Mouse (Mus musculus) liver, postnatal 0 days (tissue): ENCODE data around the gene Mx1. TPM values are rescaled to one million over a fixed set of nuclear protein-coding genes. Genes with fewer than 3 reads are reported as not detected.

Source experiments
- ATAC-seq: fragments of 200-750 bp; cut with Nextera tagmentation; 2 replicates; pipeline ENCODE4 v1.8.0; 2017; ENCODE audit warnings: mild to moderate bottlenecking, moderate library complexity
- DNase-seq: peaks from one replicate; pipeline ENCODE4 v3.0.0-alpha.2; 2016
- H3K27ac ChIP-seq: fragments of 300-500 bp; sonication (generic); 2 replicates; pipeline ENCODE4 v1.5.1; 2014; ENCODE audit warnings: antibody characterized with exemption, moderate library complexity, mild to moderate bottlenecking, low read depth
- H3K27me3 ChIP-seq: fragments of 300-500 bp; sonication (generic); 2 replicates; pipeline ENCODE4 v1.6.1; 2014; ENCODE audit warnings: low read length, control low read depth, mixed read lengths; ENCODE audit not compliant: insufficient read depth
- H3K36me3 ChIP-seq: fragments of 300-500 bp; sonication (generic); replicated peaks from 2 replicates; pipeline ENCODE4 v1.6.1; 2014; ENCODE audit warnings: mild to moderate bottlenecking, control low read depth, low read length, moderate library complexity, mixed read lengths; ENCODE audit not compliant: insufficient read depth
- H3K4me1 ChIP-seq: fragments of 300-500 bp; sonication (generic); 2 replicates; pipeline ENCODE4 v1.6.1; 2014; ENCODE audit warnings: antibody characterized with exemption, mild to moderate bottlenecking, control low read depth; ENCODE audit not compliant: insufficient read depth
- H3K4me2 ChIP-seq: fragments of 300-500 bp; sonication (generic); 2 replicates; pipeline ENCODE4 v1.6.1; 2014; ENCODE audit warnings: low read depth, mild to moderate bottlenecking, low read length, moderate library complexity, mixed read lengths
- H3K4me3 ChIP-seq: fragments of 300-500 bp; sonication (generic); 2 replicates; pipeline ENCODE4 v1.5.1; 2014; ENCODE audit warnings: low read depth, low read length
- H3K9ac ChIP-seq: fragments of 300-500 bp; sonication (generic); replicated peaks from 2 replicates; pipeline ENCODE4 v1.6.1; 2014; ENCODE audit warnings: mild to moderate bottlenecking, moderate library complexity
- H3K9me3 ChIP-seq: fragments of 300-500 bp; sonication (generic); 2 replicates; pipeline ENCODE4 v1.6.1; 2016; ENCODE audit warnings: mild to moderate bottlenecking, control low read depth, low read length, mixed read lengths
- CTCF ChIP-seq: sonication (generic); IDR thresholded peaks from 2 replicates; pipeline ENCODE4 v1.5.1; 2016; ENCODE audit warnings: antibody characterized with exemption, low read depth
- EP300 ChIP-seq: IDR thresholded peaks from 2 replicates; pipeline ENCODE4 v1.6.1; 2016; ENCODE audit warnings: antibody characterized with exemption, low read depth, mild to moderate bottlenecking
- WGBS: fragments of 180-500 bp; shearing (Covaris S2); extraction: QIAGEN DNeasy Blood & Tissue Kit; methylation state at CpG from one replicate; pipeline ENCODE4 v1.1.7; 2014; ENCODE audit not compliant: insufficient replicate concordance; 5-methylcytosine and 5-hydroxymethylcytosine counted together
- polyA plus RNA-seq: library from polyadenylated mRNA; unstranded; fragments of >200 nt; fragmentation: Nextera tagmentation; extraction: Ambion mirVana; gene quantifications from 2 replicates; pipeline ENCODE4 v1.2.1, GENCODE M21; 2015

Gene Mx1
- polyA plus RNA-seq, 1 experiment from 2014 or later, result 1.0 TPM

DNA sequence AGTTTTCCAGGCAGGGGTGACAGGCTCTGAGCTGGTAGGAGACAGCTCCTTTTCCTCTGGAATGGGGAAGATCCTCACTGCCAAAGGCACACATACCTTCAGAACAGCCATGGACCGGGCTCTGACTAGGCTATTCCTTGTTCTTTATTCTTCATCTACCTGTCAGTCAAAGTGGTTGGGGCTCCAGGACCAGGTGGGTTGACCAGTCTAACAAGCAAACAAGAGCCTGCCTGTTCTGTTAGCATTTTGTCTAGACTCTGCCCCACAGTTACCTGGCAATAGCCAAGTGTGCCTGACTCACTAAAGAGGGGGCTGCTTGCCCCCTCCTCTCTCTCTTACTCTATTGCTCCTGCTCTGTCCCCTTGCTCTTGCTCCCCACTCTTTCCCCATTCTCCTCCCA is 29.7 kb upstream of the Mx1 start:
- no peak overlapping the region for H3K4me3 ChIP-seq
- TF ChIP-seq EP300 (no peak), CTCF (no peak)
- H3K36me3 ChIP-seq, result no peaks in the 10 kb centered on the region
- no peak for DNase-seq
- H3K9me3 ChIP-seq, result no peaks in the 10 kb centered on the region
- H3K27me3 ChIP-seq, result no peaks in the 10 kb centered on the region
- H3K27ac ChIP-seq, result no peak overlapping the region
- 45% methylated on average over 1 of the region's 1 CpGs for WGBS
- no peak overlapping the region for H3K4me2 ChIP-seq
- H3K9ac ChIP-seq, result no peak overlapping the region
- no peaks in the 10 kb centered on the region for H3K4me1 ChIP-seq
- ATAC-seq, result no peak; the same call in 1 of the 2 replicates

DNA sequence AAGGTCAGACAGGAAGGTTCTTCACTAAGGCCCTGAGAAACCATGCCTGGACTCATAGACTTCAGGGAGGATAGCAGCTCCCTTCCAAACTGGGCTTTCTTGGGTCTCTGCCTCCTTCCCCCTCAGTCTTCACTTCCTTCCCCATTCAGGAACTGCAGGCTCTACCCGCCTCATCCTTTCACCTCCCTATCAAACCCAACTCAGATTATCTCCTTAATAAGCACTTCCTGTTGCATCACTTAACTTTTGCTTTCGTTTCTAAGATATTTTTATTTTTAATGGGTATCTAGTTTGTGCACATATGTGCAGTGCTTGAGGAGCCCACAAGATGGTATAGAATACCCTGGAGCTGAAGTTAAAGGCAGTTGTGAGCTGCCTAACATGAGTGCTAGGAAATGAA is 15.9 kb upstream of the Mx1 start:
- no peak overlapping the region for H3K4me3 ChIP-seq
- 27% methylated on average over 2 of the region's 2 CpGs for WGBS
- DNase-seq, result no peak
- H3K27ac ChIP-seq, result no peak overlapping the region
- H3K36me3 ChIP-seq, result no peaks in the 10 kb centered on the region
- no peaks in the 10 kb centered on the region for H3K27me3 ChIP-seq
- H3K4me1 ChIP-seq, result peaks cover 5% of the 10 kb centered on the region; the same call in 1 of the 2 replicates
- no peaks in the 10 kb centered on the region for H3K9me3 ChIP-seq
- H3K9ac ChIP-seq, result no peak overlapping the region
- ATAC-seq, result no peak
- no peak overlapping the region for H3K4me2 ChIP-seq
- no peak for TF ChIP-seq EP300
- no peak for TF ChIP-seq CTCF

GRCm38 (mm10) chr16:97476524-97476923 is 13.8 kb upstream of the Mx1 start:
- Histone ChIP-seq H3K27ac (no peak overlapping the region), H3K36me3 (no peaks in the 10 kb centered on the region), H3K4me3 (no peak overlapping the region), H3K4me1 (peaks cover 5% of the 10 kb centered on the region; the same call in 1 of the 2 replicates), H3K9me3 (no peaks in the 10 kb centered on the region), H3K27me3 (no peaks in the 10 kb centered on the region), H3K4me2 (no peak overlapping the region), H3K9ac (no peak overlapping the region)
- ATAC-seq (no peak), DNase-seq (no peak)
- WGBS, result 60% methylated on average over 1 of the region's 1 CpGs
- no peak for TF ChIP-seq CTCF
- TF ChIP-seq EP300, result no peak

DNA sequence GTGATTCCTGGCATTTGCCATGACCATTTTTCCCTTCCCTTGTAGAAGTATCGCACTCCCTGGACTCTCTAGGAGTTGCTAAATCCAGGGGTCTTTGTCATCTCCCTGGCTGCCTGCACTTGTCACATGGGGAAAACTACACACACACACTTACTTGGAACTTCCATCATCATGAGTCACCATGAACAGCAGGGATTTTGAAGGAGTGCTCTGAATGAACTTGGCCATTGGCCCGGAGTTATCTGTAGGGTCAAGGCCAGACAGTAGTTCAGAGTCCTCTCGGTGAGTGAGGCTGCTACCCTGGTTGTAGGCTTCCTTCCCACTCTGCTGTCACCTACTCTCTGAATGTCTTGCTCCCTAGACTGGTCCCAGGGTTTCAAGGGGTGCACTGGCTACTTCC is 12.9 kb upstream of the Mx1 start:
- Histone ChIP-seq H3K9ac (no peak overlapping the region), H3K4me3 (no peak overlapping the region), H3K9me3 (no peaks in the 10 kb centered on the region), H3K27ac (no peak overlapping the region), H3K36me3 (no peaks in the 10 kb centered on the region), H3K27me3 (no peaks in the 10 kb centered on the region), H3K4me1 (peaks cover 5% of the 10 kb centered on the region; the same call in 1 of the 2 replicates), H3K4me2 (no peak overlapping the region)
- ATAC-seq (peak; percentile 80), DNase-seq (peak; percentile 41)
- WGBS, result 66% methylated on average over 3 of the region's 3 CpGs
- TF ChIP-seq EP300, result peak; percentile 20; the same call in 1 of the 2 replicates
- no peak for TF ChIP-seq CTCF

GRCm38 (mm10) chr16:97474671-97475070 is 12.0 kb upstream of the Mx1 start:
- Histone ChIP-seq H3K27me3 (no peaks in the 10 kb centered on the region), H3K4me1 (peaks cover 5% of the 10 kb centered on the region; the same call in 1 of the 2 replicates), H3K36me3 (no peaks in the 10 kb centered on the region), H3K4me2 (no peak overlapping the region), H3K9me3 (no peaks in the 10 kb centered on the region), H3K27ac (no peak overlapping the region), H3K9ac (no peak overlapping the region), H3K4me3 (no peak overlapping the region)
- WGBS, result 66% methylated on average over 2 of the region's 2 CpGs
- TF ChIP-seq EP300 (no peak), CTCF (no peak)
- no peak for ATAC-seq
- DNase-seq, result no peak

- TF ChIP-seq CTCF (no peak), EP300 (no peak)
- H3K36me3 ChIP-seq, result no peaks in the 10 kb centered on the region
- H3K9ac ChIP-seq, result no peak overlapping the region
- ATAC-seq, result no peak
- H3K4me2 ChIP-seq, result no peak overlapping the region
- H3K4me1 ChIP-seq, result peaks cover 3% of the 10 kb centered on the region; the same call in 1 of the 2 replicates
- WGBS, result 48% methylated on average over 4 of the region's 4 CpGs
- no peak overlapping the region for H3K4me3 ChIP-seq
- H3K27ac ChIP-seq, result no peak overlapping the region
- no peaks in the 10 kb centered on the region for H3K9me3 ChIP-seq
- no peaks in the 10 kb centered on the region for H3K27me3 ChIP-seq
- no peak for DNase-seq
Measured at GRCm38 (mm10) chr16:97467993-97468791, 5.5 kb upstream of the Mx1 start.
